Mouse (Mus musculus) ES-E14 (cell line): ENCODE data around the gene Cep72.
"Not testable (repeated sequence)": the region's sequence is repeated elsewhere in the genome, so short reads cannot be mapped to it uniquely, and the experiment has no call there.

ENCODE experiments used
- HCFC1 ChIP-seq: IDR thresholded peaks from 2 replicates; pipeline ENCODE4 v1.6.1; 2012; ENCODE audit warnings: low read length, inconsistent platforms, borderline replicate concordance; ENCODE audit not compliant: insufficient read depth
- ZC3H11A ChIP-seq: IDR thresholded peaks from 2 replicates; pipeline ENCODE4 v1.6.1; 2012; ENCODE audit warnings: low read depth, mild to moderate bottlenecking, inconsistent platforms, low read length, borderline replicate concordance
- ZNF384 ChIP-seq: IDR thresholded peaks from 2 replicates; pipeline ENCODE4 v1.6.1; 2012; ENCODE audit warnings: low read depth, low read length, inconsistent platforms

GRCm38 (mm10) chr13:74008216-74008615 lies 53.9 kb downstream of the Cep72 start:
- not testable (repeated sequence) for TF ChIP-seq ZNF384, ZC3H11A, HCFC1
